Mouse (Mus musculus) urinary bladder, postnatal 14 days (tissue): ENCODE data around the gene Slc16a5.
A peak's percentile ranks its signal among the peaks of the same experiment; 100 is the strongest.
"Not testable (repeated sequence)": the region's sequence is repeated elsewhere in the genome, so short reads cannot be mapped to it uniquely, and the experiment has no call there.

Experiments
- DNase-seq: peaks from one replicate; pipeline ENCODE4 v3.0.0; 2021; ENCODE audit warnings: low spot score

The Slc16a5 gene

DNA sequence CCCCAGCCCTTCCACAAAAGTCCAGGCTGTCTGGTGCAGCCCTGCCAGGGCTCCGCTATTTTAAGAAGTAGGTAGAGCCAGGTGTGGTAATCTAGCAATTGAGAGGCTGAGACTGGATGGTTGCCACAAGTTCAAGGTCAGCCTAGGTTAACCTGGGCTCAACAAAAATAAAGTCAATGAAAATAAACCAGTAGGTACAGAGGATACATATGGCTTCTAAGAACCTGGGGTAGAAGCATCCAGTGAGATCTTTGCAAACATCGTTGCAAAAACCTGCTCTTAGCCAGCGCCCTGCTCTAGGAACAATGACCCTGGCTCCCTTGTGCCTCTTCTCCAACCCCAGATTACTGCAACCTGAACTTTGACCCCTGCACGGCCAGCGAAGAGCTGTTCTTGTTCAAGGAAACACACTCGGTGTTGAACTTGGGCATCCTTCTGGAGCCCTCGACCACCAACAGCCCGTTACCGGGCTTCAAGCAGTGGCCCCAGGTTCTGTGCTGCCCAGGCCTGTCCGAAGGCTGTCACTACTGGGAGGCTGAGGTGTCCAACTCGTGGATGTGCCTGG is 14.9 kb upstream of the Slc16a5 start:
- DNase-seq, result no peak

DNA sequence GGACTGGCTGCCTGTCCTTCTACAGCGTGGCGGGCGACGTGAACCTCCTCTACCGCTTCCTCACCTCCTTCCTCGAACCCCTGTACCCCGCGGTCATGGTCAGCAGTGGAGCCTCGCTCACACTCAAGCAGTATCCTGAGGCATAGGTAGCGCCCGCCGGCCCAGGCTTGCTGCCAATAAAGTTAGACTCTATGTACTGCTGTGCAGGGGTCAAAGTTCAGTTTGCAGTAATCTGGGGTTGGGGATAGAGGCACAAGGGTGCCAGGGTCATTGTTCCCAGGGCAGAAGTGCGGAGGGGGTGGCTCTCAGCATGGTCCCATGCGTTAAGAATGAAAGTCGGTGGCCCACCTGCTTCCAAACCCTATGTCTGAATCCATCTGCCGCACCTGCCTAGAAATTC is 14.2 kb upstream of the Slc16a5 start:
- DNase-seq, result no peak

DNA sequence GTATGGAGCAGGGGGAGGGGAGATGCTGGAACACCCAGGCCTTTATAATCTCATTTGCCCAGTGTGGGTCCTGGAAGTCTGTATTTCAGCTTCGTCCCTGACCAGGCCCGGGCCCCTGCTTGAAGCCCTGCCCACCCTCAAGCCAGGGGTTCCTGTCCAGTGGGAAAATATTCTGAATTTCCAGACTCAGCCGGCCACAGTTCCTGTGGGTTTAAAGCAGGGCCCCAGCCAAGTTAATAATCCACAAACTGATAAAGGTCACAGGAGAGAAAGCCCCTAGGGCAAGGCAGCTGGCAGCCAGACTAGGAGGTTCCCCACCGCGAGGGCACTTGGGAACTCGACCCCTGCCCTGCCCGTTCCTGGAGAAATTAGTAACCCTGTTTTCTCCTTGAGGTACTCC is 13.3 kb upstream of the Slc16a5 start:
- DNase-seq, result no peak

DNA sequence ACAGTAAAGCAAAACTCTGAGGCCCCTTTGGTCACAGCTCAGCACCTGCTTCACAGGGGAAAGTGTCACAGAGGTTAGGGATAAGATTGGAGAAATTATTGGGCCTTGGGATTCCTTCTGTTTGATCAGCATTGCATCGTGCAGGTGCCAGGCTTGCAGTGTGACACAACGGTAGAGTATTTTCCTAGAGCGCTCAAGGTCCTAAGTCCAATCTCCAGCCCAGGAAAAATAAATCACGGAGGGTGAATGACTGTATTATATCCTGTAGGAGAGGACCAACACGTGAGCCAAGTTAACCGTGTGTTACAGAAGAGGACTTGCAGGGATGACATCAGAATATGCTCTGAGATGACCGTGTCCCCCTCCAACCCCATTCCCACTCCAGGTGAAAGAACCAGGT is 12.1 kb upstream of the Slc16a5 start:
- DNase-seq, result no peak

DNA sequence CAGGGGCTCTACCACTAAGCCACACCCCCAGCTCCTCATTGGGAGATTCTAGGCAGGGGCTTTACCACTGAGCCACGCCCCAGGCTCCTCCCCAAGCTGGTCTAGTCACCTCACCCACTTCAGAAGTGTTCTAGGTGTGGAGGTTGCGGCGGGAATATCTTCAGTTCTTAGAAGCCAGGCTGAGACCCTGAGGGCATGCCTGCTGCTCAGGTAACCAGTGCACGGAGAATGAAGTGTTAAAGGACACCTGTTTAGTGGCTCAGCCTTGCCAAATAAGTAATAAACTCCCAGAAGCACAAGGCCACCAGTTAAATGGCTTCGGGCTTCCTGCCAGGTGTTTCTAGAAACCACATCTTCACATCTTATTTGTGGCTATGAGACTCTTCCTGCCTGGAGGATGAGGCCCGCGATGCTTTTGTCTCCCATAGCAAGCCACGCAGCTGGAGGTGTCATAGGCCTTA is 10.5 kb upstream of the Slc16a5 start:
- DNase-seq, result no peak

DNA sequence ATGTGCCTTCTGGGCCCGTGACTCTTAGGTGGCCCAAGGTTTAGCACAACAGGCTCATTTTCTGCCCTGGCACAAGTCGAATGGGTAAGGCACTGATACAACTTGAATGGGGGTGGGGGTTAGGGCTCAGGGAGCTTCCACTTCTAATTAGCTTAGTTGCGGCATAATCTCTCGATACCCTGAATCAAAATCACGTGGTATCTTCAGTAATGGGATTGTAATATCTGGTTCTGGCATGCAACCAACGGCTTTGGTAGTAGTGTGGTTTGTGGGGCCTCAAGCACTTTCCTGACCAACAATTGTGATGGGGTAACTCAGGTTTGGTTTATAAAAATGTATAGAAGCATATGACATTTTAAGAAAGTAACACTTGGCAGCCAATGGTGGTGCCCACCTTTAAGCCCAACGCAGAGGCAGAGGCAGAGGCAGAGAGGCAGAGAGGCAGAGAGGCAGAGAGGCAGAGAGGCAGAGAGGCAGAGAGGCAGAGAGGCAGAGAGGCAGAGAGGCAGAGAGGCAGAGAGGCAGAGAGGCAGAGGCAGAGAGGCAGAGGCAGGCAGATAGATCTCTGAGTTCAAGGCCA is 9.9 kb upstream of the Slc16a5 start:
- DNase-seq, result no peak

DNA sequence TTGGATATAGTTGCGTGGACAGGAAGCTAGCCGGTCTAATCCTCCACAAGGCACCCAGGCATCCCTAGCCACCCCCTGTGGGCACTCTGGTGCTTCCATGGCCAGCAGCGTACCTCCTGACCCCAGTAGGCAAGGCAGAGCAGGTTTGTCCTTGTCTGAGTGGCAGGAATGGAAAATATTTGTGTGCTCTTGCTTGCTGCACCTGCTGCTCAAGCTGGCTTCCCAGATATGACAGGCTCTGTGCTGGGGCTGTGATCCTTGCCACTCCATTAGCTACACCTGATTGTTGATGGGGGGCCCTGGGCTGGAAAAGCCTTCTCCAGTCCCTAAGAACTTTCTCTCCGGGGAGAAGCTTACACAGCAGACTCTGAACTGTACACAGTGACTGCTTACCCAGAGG is 9.0 kb upstream of the Slc16a5 start:
- no peak for DNase-seq

DNA sequence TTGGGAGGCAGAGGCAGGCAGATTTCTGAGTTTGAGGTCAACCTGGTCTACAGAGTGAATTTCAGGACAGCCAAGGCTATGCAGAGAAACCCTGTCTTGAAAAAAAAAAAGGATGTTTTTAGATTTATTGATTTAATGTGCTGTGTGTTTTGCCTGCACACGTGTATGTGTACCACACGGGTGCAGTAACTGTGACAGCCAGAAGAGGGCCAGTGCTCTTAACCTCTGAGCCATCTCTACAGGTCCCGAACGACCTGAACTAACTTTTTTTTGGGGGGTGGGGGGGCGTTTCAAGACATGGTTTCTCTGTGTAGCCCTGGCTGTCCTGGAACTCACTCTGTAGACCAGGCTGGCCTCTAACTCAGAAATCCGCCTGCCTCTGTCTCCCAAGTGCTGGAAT is 7.5 kb upstream of the Slc16a5 start:
- not testable (repeated sequence) for DNase-seq

DNA sequence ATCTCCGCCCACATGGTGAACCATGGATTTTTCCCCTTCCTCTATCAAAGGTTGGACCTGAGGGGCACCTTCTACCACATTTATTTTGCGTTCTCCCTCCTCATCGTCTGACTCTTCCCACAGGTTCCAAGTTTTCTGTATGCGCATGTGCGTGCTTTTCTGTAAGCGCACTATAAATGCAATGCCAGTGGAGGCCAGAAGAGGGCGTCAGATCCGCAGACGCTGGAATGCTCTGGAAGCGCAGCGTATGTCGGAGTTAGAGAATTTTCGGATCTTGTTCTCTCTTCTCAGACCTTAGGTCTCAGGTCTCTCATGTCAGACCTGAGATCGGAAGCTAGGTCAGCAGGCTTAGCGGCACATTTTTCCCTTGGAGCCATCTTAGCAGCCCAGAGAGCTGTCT is 6.7 kb upstream of the Slc16a5 start:
- DNase-seq, result no peak

DNA sequence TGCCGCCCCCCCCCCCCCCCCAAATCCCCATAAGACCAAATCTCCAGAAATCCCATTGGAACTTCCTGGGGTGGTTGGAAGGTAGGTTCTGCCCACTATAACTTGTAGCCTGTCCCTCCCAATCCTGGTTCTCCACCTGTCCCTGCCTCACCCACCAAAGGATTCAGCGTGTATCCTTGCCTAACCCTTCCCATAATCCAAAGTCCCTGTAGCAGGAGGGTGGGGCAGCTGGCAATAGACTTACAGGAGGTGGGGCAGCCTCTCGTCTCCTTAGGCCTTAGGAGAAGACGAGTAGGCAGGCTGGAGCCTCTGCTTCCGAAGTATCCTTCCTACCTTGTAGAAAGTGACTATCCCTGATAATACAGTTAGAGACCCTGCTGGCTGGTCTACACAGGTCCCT is 6.1 kb upstream of the Slc16a5 start:
- DNase-seq, result no peak

DNA sequence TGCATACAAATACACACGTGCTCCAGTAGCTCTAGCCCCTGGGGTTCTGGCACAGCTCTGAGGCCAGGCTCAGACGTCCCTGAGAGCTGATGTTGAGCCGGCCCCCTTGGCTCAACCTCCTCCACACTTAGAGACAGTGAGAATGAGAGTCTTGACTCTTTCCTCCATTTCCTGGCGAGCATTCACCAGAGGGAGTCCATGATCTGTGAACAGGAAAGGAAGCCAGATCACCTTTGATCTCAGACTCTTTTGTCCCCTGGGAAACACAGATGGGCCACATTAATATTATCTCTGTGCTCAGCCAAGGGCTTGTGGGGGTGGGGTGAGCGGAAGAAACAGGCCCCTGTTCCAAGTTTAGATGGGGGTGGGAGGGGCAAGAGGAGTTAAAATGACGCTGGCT is 4.9 kb upstream of the Slc16a5 start:
- no peak for DNase-seq

DNA sequence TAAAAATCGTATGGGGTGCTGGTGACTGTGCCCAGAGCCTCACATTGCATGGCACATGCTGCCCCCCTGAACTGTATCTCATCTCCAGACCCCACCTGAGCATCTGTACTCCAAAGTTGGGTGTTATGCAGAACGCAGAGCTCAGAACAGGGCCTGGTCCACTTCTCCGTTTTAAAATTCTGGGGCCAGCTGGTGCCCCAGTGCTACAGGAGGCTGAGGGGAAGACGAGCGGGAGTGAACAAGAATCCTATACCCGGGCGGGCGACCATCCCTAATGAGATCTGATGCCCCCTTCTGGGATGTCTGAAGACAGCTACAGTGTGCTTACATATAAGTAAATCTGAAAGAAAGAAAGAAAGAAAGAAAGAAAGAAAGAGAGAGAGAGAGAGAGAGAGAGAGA is 1.3 kb upstream of the Slc16a5 start:
- no peak for DNase-seq

DNA sequence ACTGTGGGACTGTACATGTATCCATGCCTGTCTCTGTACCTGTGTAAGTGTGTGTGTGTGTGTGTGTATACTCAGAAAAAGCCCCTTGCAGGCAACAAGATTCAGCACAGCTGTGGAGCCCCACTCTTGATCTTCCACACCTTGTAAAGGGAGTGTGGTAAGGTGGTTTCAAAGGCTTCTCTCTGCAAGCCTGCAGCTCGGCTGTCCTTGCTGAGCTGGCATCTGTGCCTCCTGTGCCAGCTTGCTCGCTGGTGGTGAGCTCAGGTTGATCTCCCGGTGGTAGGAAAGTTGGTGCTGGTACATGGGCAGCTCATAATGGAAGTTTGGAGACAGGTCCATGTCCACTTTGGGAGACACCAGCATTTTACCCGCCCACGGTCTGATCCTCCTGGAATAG is 430 bp upstream of the Slc16a5 start:
- no peak for DNase-seq

DNA sequence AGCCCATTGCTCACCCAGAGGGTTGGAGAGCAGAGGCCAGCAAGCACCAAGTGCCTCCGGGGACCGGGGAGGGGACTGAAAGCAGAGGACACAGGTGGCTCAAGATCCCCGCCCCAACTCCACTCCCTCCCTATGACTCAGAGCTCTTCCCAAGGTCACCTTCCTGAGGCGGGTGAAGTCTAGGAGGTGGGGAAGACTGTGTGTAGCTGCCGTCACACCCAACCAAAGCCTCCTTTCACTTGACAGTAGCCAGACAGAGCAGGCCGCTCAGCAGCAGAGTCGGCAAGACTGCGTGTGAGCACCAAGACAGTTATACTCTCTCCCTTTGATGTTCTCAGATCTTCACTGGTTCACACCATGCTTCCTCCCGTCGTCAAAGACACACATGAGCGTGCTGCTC is 1.1 kb downstream of the Slc16a5 start:
- no peak for DNase-seq

DNA sequence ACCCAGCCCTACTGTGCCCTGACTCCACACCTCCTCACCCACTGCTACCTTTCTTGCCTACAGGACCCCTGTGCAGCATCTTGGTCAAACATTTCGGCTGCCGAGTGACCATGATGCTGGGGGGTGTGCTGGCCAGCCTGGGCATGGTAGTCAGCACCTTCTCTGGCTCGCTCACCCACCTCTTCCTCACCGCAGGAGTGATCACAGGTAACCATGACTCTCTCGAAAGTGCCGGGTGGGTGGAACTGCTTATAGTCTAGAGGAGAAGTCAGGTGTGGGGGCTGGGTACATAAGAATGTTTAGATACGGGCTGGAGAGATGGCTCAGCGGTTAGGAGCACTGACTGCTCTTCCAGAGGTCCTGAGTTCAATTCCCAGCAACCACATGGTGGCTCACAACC is 2.6 kb downstream of the Slc16a5 start:
- DNase-seq, result no peak

DNA sequence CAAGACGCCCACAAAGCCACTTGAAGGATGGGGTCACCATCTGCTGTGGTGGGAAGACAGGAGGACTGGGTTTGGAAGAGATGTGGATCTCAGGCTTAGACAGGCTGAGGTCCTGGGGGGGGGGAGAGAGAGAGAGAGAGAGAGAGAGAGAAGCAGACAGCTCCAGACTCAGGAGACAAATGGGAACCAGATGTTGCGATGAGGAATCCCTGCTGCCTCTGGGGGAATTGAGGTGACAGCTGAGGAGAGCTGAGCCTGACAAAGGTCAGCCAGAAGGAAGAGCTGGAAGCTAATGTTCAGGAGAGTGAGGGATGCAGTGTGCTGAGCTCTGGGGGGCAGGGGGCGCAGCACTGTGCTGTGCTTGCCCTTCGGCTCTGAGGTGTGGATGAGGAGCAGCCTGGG is 4.9 kb downstream of the Slc16a5 start:
- no peak for DNase-seq

DNA sequence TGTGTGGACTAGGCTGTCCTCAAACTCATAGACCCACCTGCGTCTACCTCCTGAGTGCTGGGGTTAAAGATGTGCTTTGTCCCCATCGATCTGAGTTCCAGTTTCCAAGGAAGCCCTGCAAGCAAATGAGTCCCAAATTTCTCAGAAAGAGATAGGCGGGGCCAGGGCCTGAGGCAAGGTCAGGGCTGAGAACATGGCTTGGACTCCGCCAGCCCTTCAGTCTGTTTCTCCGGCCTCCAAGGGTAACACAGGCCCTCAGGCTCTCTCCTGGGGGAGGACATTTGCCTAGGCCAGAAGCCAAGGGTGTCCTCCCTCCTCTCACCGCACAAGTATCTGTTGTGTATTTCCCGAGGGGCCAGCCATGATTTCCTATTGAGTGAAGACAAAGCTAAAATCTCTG is 9.9 kb downstream of the Slc16a5 start:
- no peak for DNase-seq

DNA sequence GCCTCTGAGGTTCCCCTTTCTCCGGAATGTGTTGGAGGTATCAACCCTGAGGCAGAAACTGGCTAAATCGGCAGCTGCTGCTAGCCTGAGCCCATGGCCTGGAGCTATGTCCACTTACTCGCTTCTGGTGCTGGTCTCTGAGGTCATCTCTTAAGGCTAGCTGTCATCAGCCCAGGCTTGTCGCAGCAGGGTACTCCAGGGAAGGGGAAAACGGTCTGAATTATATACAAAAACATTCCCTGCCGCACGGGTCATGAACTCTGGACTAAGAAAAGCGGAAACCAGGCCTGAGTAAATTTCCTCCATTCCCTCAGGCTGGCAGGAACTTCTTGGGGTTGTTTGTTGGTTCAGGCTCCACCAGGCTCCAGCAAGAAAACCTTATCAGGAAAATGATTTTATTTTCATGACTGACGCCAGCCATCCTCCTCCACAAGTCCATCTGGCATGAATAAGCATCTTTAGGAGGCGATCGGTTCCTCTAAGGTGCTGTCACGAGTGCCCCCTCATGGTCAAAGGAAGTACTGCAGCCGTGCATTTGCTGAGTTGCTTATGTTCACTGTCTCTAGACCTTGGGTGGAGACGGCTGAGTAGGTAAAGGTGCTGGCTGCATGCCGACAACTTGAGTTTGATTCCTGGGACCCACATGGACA is 11.5 kb downstream of the Slc16a5 start:
- peak; percentile 94 for DNase-seq

DNA sequence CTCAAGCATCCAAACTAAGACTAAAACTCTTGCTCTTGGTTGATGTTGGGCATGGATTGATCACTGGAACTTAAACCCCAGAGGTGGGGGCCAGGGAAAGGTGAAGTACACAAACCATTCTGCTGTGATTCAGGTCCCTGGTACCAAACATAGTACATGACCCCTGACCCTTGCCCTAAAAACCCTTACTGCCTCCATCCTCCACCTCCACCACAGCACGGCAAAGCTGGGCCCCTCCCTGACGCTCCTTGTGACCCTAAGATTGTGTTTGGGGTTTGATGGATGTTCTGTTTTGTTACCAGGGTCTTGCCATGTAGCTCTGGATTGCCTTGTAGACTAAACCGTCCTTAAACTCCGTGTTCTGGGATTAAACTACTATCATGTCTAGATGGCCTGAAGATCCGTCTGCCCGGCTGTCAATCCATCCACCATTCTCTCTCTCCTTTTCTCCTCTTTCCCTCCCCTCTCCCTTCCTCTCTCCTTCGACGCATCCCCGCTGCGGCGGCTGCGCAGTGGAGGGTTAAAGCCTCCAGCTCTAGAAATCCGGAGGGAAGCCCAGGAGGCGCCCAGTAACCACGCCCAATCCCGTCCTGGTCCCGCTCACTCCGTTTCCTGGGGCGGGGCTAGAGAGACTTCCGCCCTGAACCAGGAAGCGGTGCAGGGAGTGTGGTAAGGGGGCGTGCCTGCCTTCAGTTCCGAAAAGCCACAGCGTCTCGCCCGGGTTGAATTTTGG is 12.9 kb downstream of the Slc16a5 start, which contains the start of gene Armc7:
Armc7 (plus strand) TSS at position 643 of the 733 bp plus-strand sequence.
- peak; percentile 96 for DNase-seq

DNA sequence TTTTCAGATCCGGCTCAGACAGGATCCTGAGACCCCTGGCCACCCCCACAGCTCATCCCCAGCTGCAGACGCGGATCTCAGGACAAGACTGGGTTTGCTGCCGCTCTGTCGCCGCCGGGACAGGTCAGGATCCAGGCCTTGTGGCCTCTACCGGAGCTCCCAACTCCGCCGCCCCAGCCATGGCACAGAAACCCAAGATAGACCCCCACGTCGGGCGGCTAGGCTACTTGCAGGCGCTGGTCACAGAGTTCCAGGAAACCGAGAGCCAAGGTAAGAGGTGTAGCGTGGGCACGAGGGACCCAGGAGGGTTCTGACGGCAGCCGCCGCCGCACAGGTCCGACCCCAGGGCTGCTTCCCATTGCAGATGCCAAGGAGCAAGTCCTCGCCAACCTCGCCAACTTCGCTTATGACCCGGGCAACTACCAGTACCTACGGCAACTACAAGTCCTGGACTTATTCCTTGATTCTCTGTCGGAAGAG is 13.5 kb downstream of the Slc16a5 start:
- no peak for DNase-seq

DNA sequence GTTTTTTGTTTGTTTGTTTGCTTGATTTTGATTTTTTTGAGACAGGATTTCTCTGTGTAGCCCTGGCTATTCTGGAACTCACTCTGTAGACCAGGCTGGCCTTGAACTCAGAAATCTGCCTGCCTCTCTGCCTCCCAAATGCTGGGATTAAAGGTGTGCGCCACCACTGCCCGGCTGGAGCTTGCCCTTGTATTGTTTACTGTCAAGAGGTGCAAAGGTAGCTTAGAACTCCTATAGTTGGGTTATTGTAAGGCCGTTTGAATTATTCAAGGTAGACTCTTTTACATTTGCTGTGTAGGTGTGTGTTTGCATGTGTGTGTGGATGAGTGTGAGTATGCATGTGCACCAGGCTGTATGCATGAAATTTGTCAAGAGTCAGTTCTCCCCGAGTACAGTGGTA is 14.4 kb downstream of the Slc16a5 start:
- not testable (repeated sequence) for DNase-seq

DNA sequence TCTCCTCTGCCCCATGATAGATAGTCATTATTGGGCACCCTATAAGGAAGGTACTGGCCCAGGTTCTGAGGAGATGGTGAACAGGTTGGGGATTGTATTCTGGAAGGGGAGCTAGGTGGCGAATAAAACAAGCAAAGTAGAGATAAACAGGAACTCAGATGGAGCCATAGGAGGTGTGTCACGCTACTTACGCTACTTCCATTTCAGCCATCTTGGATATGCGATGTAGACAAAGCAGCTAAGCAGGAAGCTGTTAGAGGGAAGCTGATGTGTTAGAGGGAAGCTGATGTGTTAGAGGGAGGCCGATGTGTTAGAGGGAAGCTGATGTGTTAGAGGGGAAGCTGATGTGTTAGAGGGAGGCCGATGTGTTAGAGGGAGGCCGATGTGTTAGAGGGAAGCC is 15.1 kb downstream of the Slc16a5 start:
- not testable (repeated sequence) for DNase-seq
